Mouse (Mus musculus) lung, embryonic 14.5 days (tissue): Measurements from ENCODE around the gene Cphx1. TPM values are rescaled to one million over a fixed set of nuclear protein-coding genes. Genes with fewer than 3 reads are reported as not detected.
"Not testable (repeated sequence)": the region's sequence is repeated elsewhere in the genome, so short reads cannot be mapped to it uniquely, and the experiment has no call there.

ENCODE experiments used
- ATAC-seq: fragments of 200-750 bp; cut with Nextera tagmentation; 2 replicates; pipeline ENCODE4 v1.8.0; 2017; ENCODE audit warnings: mild to moderate bottlenecking, moderate TSS enrichment, moderate library complexity; ENCODE audit not compliant: insufficient read depth
- DNase-seq: peaks from one replicate; pipeline ENCODE4 v3.0.0-alpha.2; 2015
- H3K27ac ChIP-seq: fragments of 300-500 bp; sonication (generic); 2 replicates; pipeline ENCODE4 v1.5.1; 2014; ENCODE audit warnings: low read depth, mild to moderate bottlenecking, moderate library complexity
- H3K27me3 ChIP-seq: fragments of 300-500 bp; sonication (generic); 2 replicates; pipeline ENCODE4 v1.6.1; 2014; ENCODE audit warnings: low read length, control low read depth; ENCODE audit not compliant: insufficient read depth
- H3K36me3 ChIP-seq: fragments of 300-500 bp; sonication (generic); 2 replicates; pipeline ENCODE4 v1.6.1; 2014; ENCODE audit warnings: control low read depth; ENCODE audit not compliant: insufficient read depth
- H3K4me1 ChIP-seq: fragments of 300-500 bp; sonication (generic); 2 replicates; pipeline ENCODE4 v1.6.1; 2014; ENCODE audit warnings: antibody characterized with exemption, control low read depth; ENCODE audit not compliant: insufficient read depth
- H3K4me2 ChIP-seq: fragments of 300-500 bp; sonication (generic); 2 replicates; pipeline ENCODE4 v1.6.1; 2014; ENCODE audit warnings: mild to moderate bottlenecking
- H3K4me3 ChIP-seq: fragments of 300-500 bp; sonication (generic); 2 replicates; pipeline ENCODE4 v1.5.1; 2014; ENCODE audit warnings: low read depth, low read length
- H3K9ac ChIP-seq: fragments of 300-500 bp; sonication (generic); 2 replicates; pipeline ENCODE4 v1.6.1; 2014
- H3K9me3 ChIP-seq: fragments of 300-500 bp; sonication (generic); 2 replicates; pipeline ENCODE4 v1.6.1; 2016; ENCODE audit warnings: low read depth, low read length, control low read depth
- WGBS: fragments of 180-500 bp; shearing (Covaris S2); extraction: QIAGEN DNeasy Blood & Tissue Kit; methylation state at CpG from one replicate; pipeline ENCODE4 v1.1.7; 2014; 5-methylcytosine and 5-hydroxymethylcytosine counted together
- polyA plus RNA-seq: library from polyadenylated mRNA; unstranded; fragments of >200 nt; fragmentation: Nextera tagmentation; extraction: Ambion mirVana; gene quantifications from 2 replicates; pipeline ENCODE4 v1.2.1, GENCODE M21; 2014

Cphx1 gene
- not detected in 2 replicates for polyA plus RNA-seq

DNA sequence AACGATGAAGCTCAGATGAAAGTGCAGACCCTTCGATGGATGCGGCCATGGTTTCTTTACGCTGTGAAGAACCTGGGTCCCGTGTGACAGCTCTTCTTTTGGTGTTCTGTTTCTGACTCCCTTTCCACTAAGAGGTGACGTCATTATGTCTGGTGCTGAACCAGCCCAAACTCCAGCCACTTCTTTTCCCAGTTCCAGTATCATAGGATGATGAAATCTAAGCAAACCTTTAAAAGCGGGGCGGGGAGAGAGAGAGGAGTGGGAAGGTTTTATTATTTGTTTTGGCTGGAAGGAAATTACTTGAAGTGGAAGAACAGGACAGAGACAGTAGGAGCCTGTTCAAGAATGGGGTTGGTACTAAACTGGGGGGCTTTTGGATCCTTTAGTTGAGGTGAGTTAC lies at the start of gene Cphx1:
TSS of gene Cphx1 (plus strand) at position 301 of the 400 bp plus-strand sequence.
- H3K4me3 ChIP-seq, H3K36me3 ChIP-seq, ATAC-seq, H3K4me2 ChIP-seq, H3K9ac ChIP-seq, H3K27ac ChIP-seq, H3K9me3 ChIP-seq, H3K27me3 ChIP-seq, DNase-seq, H3K4me1 ChIP-seq: not testable (repeated sequence)
- WGBS, result no CpG with 5 or more reads among the region's 8 CpGs

DNA sequence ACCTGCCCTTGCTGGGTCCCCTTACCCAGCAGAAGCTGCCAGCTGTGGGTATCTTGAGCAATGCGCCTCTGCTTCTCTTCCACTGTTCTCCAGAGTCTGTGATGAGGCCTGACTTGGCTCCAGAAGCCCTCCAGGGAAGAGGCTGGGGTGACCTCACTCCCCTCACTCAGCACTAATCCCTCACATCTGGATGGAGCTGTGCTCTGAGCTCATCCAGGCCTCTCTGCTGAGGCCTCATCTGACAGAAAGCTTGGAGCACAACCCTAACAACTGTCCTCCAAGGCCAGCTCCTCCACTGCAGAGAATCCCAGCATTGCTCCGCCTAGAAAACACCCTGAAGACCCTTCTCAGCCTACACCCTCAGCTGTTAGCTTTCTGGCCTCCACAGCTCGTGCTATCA lies 43.5 kb upstream of the Cphx1 start:
- not testable (repeated sequence) for H3K4me1 ChIP-seq, H3K9ac ChIP-seq, DNase-seq, H3K27me3 ChIP-seq, H3K4me2 ChIP-seq, H3K4me3 ChIP-seq, H3K36me3 ChIP-seq, H3K9me3 ChIP-seq, H3K27ac ChIP-seq
- WGBS, result no CpG with 5 or more reads among the region's 3 CpGs
- ATAC-seq, result peak; percentile 71

DNA sequence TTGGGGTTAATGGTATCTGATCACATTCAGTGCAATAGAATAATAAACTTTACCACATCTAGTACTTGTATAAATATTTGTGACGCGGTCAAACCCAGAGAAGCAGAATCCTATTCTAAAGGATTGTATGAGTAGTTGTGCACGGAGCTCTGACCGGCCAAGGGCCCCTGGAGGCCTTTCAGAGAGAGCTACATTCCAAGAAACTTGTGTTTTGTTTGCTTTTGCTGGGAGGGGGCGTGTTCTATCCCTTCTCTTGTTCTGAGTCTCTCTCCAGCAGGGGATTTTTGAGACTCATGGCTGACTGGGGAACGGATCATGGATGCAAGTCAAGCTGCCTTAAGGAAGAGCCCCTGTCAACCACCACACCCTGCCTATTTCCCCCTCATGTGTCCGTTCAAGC lies 42.4 kb upstream of the Cphx1 start:
- H3K9me3 ChIP-seq, H3K4me2 ChIP-seq, H3K27me3 ChIP-seq, H3K9ac ChIP-seq, DNase-seq, H3K36me3 ChIP-seq, H3K4me1 ChIP-seq, H3K27ac ChIP-seq, H3K4me3 ChIP-seq: not testable (repeated sequence)
- WGBS, result no CpG with 5 or more reads among the region's 7 CpGs
- ATAC-seq, result peak; percentile 58; the same call in 1 of the 2 replicates

DNA sequence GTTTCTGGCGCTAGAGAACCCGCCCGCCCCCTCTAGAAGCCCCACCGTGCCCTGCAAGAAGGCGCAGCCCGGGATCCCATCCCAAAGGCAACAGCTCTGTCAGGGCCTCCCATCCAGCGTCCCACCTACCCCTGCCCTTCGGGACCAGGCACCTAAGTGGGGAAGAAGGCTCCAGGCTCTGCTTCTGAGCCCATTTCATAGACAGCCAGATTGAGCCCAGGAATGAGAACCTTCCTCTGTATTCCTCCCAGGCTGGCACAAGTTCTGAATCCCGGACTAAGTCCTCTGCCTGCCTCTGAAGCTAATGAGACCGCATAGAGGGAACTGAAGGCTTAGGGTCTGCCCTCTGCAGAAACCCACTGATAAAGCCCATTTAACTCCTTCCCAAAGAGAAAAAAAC lies 35.1 kb upstream of the Cphx1 start, which contains the start of gene Plac9a:
TSS of gene Plac9a (minus strand) at position 101 of the 400 bp plus-strand sequence.
- not testable (repeated sequence) for DNase-seq, H3K4me1 ChIP-seq, H3K9ac ChIP-seq, H3K27me3 ChIP-seq, H3K4me3 ChIP-seq, H3K36me3 ChIP-seq, ATAC-seq, H3K27ac ChIP-seq, H3K4me2 ChIP-seq, H3K9me3 ChIP-seq
- WGBS, result no CpG with 5 or more reads among the region's 10 CpGs

DNA sequence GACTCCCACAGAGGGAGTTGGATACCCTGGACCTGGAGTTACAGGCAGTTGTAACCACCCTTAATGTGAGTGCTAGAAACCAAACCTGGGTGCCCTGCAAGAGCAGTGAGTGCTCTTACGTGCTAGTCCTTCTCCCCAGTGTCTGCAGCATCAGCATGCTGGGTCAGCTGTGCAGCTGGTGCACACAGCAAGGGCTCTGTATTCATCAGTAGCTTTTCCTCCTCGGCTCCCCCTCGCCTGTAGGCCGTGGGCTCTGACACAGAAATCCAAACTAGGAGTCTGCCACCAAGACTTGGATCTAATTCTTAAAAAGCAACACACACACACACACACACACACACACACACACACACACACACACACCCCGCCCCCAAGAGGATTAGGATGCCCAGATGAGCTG lies 32.9 kb upstream of the Cphx1 start:
- not testable (repeated sequence) for H3K27ac ChIP-seq, H3K4me1 ChIP-seq, ATAC-seq, H3K27me3 ChIP-seq, H3K4me2 ChIP-seq, H3K9me3 ChIP-seq, H3K36me3 ChIP-seq, DNase-seq, H3K9ac ChIP-seq, H3K4me3 ChIP-seq
- 54% methylated on average over 1 of the region's 5 CpGs for WGBS

DNA sequence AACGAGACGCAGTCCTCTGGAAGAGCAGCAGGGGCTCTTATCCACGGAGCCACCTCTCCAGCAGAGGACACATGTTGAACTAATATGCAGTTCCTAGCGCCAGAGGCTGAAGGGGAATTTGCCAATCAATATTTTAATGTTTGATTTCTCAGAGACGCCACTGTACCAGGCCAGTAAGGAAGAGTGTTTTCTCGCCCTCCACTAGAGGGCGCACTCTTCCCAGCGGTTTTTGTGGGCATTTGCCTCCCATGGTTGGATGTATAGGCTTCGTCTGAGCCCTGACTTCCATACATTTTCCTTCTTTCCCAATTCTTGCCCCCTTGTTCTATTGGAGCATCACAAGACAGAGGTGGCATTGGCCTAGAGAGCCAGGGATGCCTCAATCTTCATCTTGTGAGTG lies 30.8 kb upstream of the Cphx1 start:
- no CpG with 5 or more reads among the region's 9 CpGs for WGBS
- H3K36me3 ChIP-seq, DNase-seq, H3K4me1 ChIP-seq, H3K27ac ChIP-seq, ATAC-seq, H3K9ac ChIP-seq, H3K9me3 ChIP-seq, H3K27me3 ChIP-seq, H3K4me3 ChIP-seq, H3K4me2 ChIP-seq: not testable (repeated sequence)

DNA sequence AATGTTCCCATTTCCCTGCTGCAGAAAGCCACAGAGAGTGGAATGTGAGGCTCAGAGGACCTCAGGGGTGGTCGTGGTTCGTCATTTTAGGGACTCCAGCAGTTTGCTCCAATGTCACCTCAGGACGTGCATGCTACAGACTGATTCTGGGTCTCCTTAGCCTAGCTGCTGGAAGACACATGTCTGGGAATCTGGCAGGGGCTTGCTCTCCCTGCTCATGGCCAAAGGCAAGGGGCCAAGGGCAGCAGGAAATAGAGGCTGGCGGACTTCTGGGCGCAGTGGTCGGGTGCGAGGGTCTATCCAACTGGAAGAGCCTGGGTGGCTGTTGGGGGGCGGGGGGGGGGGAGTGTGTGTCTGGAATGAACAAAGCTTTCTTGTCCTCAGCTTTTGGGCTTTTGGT lies 29.1 kb upstream of the Cphx1 start:
- not testable (repeated sequence) for H3K4me2 ChIP-seq, H3K9me3 ChIP-seq, H3K36me3 ChIP-seq, H3K9ac ChIP-seq, H3K4me3 ChIP-seq, H3K27ac ChIP-seq, H3K4me1 ChIP-seq, H3K27me3 ChIP-seq, DNase-seq, ATAC-seq
- no CpG with 5 or more reads among the region's 8 CpGs for WGBS

DNA sequence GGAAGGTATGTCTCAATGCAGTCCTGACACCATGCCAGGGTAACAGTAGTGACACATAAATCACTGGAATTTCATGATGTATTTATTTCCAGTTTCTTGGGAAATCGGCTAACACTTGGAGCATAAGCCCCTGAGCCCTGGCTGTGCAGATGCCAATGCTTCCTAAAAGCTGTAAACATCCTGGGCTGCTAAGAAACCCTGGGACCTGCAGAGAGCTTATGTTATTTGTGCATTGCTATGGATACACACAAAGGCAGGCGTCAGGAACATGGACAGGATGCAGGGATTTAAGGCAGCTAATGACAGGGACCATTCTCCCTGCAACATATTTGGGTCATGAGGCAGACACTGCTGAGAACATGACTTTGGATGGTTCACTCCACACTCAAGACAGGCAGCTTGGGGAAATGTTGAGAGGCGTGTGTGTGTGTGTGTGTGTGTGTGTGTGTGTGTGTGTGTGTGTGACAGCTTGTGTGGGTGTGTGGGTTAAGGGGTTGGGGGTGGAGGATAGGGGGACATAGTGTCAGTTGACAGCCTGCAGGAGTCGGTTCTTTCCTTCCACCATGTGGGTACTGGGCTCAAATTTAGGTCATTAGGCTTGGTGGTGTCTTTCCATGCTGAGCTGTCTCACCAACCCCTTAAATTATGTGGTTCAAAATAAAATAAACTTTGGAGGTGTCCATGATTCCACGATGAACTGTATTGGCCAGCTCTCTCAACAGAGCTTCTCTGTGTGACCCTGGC lies 19.5 kb upstream of the Cphx1 start:
- WGBS, result no CpG with 5 or more reads among the region's 5 CpGs
- peak; percentile 74 for ATAC-seq
- DNase-seq, H3K27ac ChIP-seq, H3K4me3 ChIP-seq, H3K9me3 ChIP-seq, H3K27me3 ChIP-seq, H3K9ac ChIP-seq, H3K4me2 ChIP-seq, H3K36me3 ChIP-seq, H3K4me1 ChIP-seq: not testable (repeated sequence)

DNA sequence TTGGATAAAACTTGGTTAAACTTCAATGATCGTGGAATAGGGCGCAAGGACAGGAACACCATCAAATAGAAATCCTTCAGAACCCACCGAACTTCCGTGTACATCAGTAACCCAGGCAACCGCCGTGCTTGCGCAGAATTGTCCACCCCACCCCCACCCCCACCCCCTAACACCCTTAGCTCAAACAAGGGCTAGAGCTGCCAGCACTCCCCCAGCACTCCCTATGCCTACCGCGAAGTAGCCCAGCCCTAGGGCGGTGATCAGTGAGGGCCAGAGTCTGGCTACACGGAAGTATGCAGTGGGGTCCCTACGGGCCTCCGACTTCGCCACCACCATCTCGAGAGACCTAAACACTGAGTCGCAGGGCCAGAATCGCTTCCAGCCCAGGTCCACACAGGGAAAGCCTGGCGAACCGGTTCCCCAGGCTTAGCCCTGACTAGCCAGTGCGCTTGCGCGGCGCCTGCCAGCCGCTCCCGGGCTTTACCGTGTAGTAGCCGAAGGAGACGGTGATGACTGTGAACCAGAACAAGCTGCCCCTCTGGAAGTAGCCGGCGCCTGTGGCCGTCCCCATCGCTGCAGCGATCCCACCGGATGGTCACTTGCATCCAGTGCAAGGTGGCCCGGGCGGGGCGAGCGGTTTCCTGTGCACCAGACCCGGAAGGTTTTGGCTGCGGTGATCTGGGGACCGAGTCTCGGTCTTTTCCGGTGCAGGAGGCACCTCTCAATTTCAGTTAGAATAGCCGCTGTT lies 11.1 kb upstream of the Cphx1 start:
- DNase-seq, H3K9ac ChIP-seq, H3K4me2 ChIP-seq, H3K9me3 ChIP-seq, H3K4me1 ChIP-seq, H3K4me3 ChIP-seq, H3K27ac ChIP-seq, H3K27me3 ChIP-seq, H3K36me3 ChIP-seq: not testable (repeated sequence)
- ATAC-seq, result peak; percentile 93
- no CpG with 5 or more reads among the region's 44 CpGs for WGBS

DNA sequence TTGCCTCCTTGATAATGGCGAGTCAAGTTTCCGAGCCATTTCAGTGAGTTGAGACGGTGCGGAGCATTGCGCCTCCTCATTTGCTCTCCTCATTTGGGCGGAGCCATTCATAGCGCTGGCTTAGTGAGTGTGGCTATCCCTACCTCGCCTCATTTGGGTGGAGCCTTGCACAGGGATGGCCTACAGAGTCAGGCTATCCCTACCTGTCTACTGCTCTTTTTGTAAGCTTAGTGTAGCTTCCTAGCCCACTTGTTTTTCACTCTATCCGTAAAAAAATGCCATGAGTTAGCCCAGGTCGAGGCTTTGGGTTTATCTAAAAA lies 10.6 kb upstream of the Cphx1 start, which contains the start of gene Tmem254a:
TSS of gene Tmem254a (minus strand) at position 111 of the 320 bp plus-strand sequence.
- not testable (repeated sequence) for H3K36me3 ChIP-seq, H3K4me2 ChIP-seq, H3K9ac ChIP-seq, H3K27me3 ChIP-seq, DNase-seq, H3K4me1 ChIP-seq, H3K9me3 ChIP-seq, H3K27ac ChIP-seq, H3K4me3 ChIP-seq
- peak; percentile 89 for ATAC-seq
- WGBS, result no CpG with 5 or more reads among the region's 10 CpGs
